Mouse (Mus musculus) kidney, postnatal 36 days (tissue): ENCODE measurements at regions not wholly inside any gene's neighbourhood (a gene's known extent, or its start where the extent isn't known, plus 50 kb on each side); places are given as distances from the start of the nearest gene placed in this dataset.
A peak's percentile ranks its signal among the peaks of the same experiment; 100 is the strongest.

ENCODE experiments used
- DNase-seq, 2 experiments: peaks; one replicate each; pipeline ENCODE4 v3.0.0; 2021 to 2022; ENCODE audit warnings: mixed read lengths in 2 of 2

DNA sequence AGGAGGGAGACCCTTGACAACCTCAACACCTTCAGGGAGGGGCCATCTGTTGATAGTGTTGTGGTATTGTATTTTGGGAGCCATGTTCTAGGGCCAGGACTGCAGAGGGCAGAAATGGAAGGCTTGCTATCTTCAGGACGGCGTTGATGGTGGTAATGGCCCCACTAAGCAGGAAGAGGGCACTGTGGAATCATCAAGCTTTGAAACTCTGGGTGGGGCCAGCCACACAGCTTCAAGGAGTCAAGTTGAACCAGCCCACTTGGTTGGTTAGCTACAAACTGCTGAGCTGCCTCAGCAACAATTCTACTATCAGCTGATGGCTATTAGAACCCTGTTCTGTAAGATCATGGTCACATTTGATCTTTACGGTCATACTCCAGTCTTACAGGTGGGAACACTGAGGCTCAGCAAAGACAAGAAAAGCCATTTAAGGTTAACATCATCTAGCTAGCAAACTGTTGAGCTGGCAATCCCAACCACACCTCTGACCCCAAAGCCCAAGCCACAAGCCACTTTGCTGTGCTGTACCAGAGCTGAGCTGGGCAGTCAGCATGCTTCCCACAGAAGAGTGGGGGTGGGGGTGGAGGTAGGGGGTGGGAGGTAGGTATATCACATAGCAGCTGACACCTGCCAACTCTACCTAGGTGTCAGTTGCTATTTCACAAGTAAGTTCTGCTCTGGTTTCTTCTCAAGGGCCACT, 203.9 kb downstream of the Uaca start:
- DNase-seq = no peak

GRCm38 (mm10) chr9:60999001-60999529, 204.7 kb downstream of the Uaca start:
- peak; percentile 17 to 36 for DNase-seq

DNA sequence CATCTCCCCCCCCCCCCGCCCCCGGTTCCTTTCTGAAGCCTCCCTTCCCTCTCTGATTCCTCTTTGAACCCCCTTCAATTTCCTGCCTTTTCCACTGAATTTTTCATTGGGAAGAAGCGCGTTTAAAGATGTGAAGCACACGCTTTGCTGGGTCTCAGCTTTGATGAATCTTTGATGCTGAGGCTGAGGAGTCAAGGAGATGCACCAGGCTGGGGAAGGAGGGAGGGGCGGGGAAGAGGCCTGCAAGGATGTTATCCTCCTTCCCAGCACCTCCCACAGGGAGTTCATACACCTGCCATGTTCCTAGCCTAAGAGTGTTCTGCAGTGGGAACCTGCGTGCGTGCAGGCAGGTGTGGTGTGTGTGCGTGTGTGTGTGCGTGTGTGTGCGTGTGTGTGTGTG, 205.9 kb downstream of the Uaca start:
- DNase-seq = no peak

DNA sequence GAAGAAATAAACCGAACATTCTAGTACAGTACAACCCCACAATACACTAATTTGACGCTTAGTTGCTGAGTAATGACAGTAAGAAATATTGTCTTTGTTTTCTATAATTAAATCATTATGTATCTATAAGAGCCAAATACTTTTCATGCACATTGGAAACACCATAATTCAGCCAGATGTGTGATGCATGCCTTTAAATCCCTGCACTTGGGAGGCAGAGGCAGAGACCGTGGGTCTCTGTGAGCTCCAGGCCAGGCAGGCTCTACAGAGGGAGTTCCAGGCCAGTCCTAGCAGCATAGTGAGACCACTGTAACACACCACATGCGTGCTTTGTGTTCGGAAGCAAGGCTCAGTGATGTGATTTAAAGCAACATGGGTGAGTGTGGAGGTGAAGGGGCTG, 208.2 kb downstream of the Uaca start:
- no peak for DNase-seq

- no peak for DNase-seq
Observed at GRCm38 (mm10) chr9:61008446-61008845, 214.1 kb downstream of the Uaca start.

DNA sequence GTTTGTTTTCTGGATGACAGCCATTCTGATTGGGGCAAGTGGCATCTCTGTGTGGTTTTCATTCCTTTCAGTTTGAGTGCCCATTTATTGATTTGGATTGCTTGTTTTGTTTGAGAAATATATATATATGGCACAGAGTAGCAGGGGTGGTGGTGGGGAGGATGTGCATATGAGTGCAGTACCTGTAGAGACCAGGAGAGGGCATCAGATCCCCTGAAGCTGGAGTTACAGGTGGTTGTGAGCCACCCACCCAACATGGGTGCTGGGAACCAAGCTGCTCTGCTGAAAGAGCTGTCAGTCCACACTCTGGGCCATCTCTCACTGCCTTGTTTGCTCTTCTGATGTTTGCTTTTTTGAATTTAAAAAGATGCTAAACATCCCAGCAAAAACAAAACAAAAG, 216.7 kb downstream of the Uaca start:
- no peak for DNase-seq

DNA sequence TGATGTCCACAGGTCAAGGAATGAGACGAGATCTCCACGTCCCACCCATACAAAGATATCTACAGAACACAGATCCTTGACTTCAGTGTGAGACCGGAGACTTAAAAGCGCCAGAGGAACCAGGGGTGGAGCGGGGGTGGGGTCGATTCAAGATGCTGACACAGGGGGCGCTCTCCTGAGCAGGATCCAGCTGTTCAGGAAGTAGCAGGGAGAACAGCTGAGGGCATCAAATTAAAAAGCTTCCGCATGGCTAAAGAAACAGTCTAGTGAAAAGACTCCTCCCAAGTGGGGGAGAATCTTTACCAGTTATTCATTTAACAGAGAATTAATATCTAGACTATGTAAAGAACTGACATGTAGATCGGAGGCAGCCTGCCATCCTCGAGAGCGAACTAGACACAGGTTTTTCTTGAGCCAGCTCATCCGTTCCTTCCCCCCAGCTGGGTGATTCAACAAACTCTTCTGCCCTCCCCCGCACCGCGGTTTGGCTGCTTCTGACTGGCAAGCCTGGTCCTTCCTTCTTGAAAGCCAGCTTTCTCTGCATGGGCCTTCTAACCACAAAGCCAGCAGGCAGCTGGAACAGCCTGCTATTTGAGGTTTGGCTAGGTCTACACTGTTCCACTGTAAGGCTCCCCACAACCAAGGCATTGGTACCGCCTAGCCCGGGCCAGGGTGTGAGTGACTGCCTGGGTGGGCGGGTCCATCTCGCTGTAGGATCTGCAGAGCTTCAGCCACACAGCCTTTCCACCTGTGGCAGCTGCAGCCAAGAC, 218.6 kb downstream of the Uaca start:
- peak; percentile 14 to 44 for DNase-seq

- DNase-seq = no peak
Observed at GRCm38 (mm10) chr9:61014151-61014550, 219.8 kb downstream of the Uaca start.

GRCm38 (mm10) chr9:61015374-61015890, 221.1 kb downstream of the Uaca start:
- DNase-seq = no peak

DNA sequence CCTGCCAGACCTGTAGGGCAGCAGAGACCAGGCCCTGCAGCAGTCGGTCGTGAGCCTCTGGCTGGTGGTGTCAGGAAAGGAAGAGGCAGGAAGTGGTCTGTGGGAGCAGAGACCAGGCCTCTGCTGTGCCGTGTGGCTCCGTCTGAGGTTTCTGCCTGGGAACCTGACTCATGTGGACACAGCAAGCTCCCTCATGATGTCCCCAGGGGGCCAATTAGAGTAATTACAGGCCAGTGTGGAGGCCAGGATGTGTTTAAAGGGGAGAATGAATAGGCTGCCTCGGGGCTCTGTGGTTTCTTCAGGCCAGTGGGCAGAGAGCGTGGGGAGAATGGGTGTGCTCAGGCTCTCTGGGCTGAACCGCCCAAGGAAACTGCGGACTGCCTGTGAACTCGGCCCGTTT, 222.3 kb downstream of the Uaca start:
- no peak for DNase-seq

GRCm38 (mm10) chr9:61019938-61020337, 225.6 kb downstream of the Uaca start:
- DNase-seq = peak; percentile 19 to 61

- no peak for DNase-seq
Observed at GRCm38 (mm10) chr9:61021810-61022209, 227.5 kb downstream of the Uaca start.

DNA sequence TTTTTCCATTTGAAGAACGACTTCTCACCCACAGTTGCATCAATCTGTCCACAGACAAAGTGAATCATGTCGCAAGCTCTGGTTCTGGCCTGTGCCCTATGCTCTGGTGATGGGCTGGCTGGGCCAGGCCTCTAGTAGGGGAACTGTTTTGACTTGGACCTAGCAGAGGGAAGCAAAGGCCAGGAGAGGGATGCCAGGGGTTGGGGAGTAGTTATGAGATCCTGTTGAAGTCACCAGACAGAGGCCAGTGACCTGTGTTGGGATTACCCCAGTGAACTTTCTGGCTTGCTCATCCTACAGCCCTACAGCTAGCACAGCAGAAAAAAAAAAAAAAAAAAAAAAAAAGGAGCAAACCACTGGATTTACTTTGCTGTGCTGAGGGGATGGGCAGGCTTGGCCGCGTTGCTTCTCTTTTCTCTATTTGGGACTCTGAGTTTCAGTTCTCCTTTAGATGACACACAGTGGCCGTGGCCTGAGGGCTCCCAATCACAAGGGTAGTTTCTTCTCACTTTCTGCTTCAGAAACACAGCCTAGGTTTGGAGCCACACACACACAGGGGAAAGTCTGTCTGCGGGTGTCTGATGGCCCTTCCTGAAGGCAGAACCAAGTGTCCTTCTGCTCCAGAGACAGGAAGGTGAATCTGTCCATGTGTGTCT, 228.2 kb downstream of the Uaca start:
- DNase-seq = peak in 1 of 2 experiments; percentile 16

- DNase-seq = no peak
Observed at GRCm38 (mm10) chr9:61025341-61025740, 231.0 kb downstream of the Uaca start.

DNA sequence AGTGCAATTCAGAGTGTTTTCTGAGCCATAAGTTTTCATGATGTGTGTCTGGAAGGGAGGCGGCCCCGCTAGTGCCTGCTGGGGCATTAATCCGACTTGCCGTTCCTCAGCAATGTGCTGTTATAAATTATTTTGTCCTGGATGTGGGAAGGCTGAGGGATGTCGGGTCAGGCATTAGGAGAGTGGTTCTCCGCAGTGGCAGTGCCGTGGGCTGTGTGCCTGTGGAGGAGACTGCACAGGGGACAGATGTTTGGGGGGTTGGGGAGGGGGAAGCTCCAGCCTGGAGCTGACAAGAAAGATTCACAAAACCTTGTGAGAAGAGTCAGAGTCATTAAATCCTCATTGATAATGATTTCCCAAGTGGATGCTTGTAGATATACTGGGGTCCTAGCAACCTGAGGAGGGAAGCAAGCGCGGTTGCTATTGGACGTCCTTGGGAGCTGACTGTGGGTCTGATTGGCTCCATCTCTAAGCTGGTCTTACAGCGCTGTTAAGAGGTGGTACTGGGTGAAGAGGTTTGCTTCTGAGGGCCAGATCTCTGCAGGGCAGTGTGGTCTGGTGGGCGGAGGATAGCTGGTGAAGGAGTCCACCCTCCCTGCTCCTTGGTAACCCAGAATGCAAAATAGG, 234.5 kb downstream of the Uaca start:
- no peak for DNase-seq

DNA sequence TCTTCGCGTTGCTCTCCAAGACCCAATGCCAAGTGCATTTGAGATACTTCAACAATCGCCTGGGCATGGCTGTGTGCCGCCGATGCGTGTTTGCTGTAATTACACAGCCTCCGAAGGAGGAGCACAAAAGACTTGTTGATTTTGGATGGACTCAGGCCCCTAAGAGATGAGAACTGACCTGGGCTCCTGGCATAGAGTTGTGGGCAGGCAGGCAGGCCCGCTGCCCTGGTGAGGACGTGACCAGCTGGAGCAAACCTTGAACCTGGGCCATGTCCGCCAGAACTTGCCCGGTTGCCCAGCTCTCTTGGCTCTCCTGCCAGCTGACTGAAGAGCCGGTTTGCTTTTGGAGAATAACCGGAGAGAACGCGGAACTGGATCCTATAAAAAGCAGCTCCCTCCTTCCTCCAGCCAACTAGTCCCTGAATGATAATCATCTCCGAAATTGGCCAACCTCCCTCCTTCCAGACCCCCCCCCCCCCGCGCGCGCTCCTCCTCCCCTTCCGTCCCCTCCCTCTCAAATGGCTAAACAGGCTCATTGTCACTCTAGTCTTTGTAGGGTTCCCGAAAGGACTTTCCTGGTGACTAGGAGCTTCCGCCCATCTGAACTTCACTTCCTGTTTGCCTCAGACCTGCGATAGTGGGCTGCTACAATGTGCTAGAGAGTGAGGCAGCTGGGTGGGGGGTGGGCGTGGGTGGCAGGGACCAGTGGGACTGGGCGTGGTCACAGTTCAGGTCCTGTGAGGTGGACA, 237.5 kb downstream of the Uaca start:
- DNase-seq = peak; percentile 44 to 61

DNA sequence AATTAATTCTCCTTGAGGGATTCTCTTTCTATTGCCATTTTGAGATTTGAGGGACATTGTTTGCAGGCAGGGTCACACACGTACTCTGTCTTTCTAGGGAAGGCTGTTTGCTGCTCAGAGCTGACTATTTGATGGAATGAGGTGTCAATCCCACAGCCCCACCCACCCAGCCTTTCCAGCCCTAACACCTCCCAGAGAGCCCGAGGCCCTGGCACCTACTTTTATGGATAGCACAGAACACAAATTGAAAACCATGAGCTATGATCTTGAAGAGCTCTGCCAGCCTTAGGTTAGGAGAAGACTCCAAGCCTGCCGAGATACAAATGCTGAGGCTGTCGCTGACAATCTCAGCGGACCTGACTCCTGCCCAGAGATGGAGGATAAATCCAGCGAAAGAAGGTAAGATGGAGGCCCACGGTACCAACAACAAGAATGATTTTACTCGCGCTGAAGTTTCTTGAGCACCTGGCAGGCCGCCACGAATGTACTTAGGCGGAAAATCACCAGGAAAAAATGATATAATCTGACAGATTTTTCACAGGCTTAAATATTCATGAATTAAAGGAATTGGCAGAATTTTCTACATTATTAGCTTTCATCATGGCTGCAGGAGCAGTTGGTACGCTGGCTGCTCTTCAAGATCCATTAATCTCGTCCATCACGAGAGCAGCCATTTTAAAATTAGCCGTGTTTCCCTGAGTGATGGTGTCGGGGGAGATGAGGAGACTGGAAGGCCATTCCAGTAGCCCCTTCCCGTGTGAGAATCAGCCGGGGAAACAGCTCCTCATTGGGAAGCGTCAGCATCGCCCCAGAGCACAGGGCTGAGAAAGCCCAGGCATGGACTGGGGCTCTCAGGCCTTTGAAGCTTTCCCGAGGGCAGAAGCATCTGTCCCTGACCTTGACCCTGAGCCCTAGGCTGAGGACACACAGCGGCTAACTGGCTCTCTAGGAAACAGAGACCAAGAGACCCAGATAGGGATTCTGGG, 238.4 kb downstream of the Uaca start:
- no peak for DNase-seq

DNA sequence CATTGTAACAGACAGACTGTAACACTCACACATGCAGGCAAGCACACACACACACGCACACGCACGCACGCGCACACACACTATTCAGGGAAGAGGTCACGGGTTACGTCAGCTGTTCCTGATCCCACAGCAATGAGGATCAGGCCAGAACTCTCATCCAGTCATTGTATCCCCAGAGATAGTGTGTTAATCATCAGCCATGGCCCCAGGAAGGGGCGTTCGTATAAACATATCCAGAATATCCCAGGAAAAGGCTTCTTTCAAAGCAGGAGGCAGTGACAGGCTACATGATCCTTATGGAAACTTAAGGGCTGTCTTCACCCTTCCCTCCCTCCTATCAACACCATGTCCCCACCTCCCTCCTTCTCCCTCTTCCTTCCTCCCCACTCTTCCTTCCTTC, 239.3 kb downstream of the Uaca start:
- DNase-seq = no peak

DNA sequence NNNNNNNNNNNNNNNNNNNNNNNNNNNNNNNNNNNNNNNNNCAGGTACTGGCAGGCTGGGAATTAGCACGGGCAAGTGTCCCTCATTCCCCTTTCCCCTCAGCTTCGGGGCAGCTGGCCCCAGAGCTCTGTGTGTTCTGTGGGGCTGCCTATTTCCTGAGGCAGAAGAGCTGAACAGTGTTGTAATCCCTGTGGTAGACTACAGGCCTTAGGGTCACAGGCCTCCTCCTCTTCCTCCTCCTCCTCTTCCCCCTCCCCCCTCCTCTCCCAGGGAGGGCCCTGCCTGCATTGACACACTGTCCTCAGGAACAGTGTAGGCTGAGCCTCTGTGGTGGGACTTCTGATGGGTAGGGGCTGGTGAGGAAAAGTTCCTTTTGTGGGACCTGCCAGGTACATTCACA, 247.7 kb downstream of the Uaca start:
- DNase-seq = no peak

GRCm38 (mm10) chr9:61044983-61045382, 250.6 kb downstream of the Uaca start:
- no peak for DNase-seq

- peak; percentile 47 to 90 for DNase-seq
Observed at GRCm38 (mm10) chr9:61046517-61046916, 252.2 kb downstream of the Uaca start.
